Mouse (Mus musculus) liver, adult 2 months (tissue): ENCODE results near the gene Tyw1. TPM values are rescaled to one million over a fixed set of nuclear protein-coding genes. Genes with fewer than 3 reads are reported as not detected.
A peak's percentile ranks its signal among the peaks of the same experiment; 100 is the strongest.

Experiments
- DNase-seq: peaks from one replicate; pipeline ENCODE4 v3.0.0-alpha.2; 2011; ENCODE audit warnings: low read depth, low spot score; ENCODE audit errors: extremely low read depth
- H3K27ac ChIP-seq: fragments of 200-500 bp; replicated peaks from 2 replicates; pipeline ENCODE4 v1.5.1; 2012; ENCODE audit warnings: low read depth, mild to moderate bottlenecking, control low read depth, inconsistent platforms, low read length; ENCODE audit not compliant: insufficient read depth
- H3K27me3 ChIP-seq: fragments of 200-500 bp; 2 replicates; pipeline ENCODE4 v1.6.1; 2012; ENCODE audit warnings: mild to moderate bottlenecking, moderate library complexity, low read length, inconsistent platforms; ENCODE audit not compliant: control insufficient read depth, insufficient read depth
- H3K36me3 ChIP-seq: fragments of 200-500 bp; 2 replicates; pipeline ENCODE4 v1.6.1; 2012; ENCODE audit warnings: low read length, inconsistent platforms; ENCODE audit not compliant: control insufficient read depth, insufficient read depth
- H3K4me1 ChIP-seq: fragments of 200-500 bp; 2 replicates; pipeline ENCODE4 v1.6.1; 2011; ENCODE audit warnings: low read length; ENCODE audit not compliant: control insufficient read depth, insufficient read depth
- H3K4me3 ChIP-seq: fragments of 200-500 bp; 2 replicates; pipeline ENCODE4 v1.5.1; 2011; ENCODE audit warnings: low read depth, mild to moderate bottlenecking, control low read depth, low read length, moderate library complexity; ENCODE audit not compliant: insufficient read depth
- H3K79me2 ChIP-seq: fragments of 200-500 bp; 2 replicates; pipeline ENCODE4 v1.6.1; 2012; ENCODE audit warnings: inconsistent platforms, mild to moderate bottlenecking, low read length, moderate library complexity; ENCODE audit not compliant: control insufficient read depth, insufficient read depth
- H3K9ac ChIP-seq: fragments of 200-500 bp; 2 replicates; pipeline ENCODE4 v1.6.1; 2012; ENCODE audit warnings: low read depth, mild to moderate bottlenecking, control low read depth, inconsistent platforms, low read length
- CTCF ChIP-seq: fragments of 200-500 bp; IDR thresholded peaks from 2 replicates; pipeline ENCODE4 v1.5.1; 2011; ENCODE audit warnings: low read depth, low read length, control low read depth
- POLR2A ChIP-seq: fragments of 200-500 bp; IDR thresholded peaks from 2 replicates; pipeline ENCODE4 v1.6.1; 2011; ENCODE audit warnings: low read length, control low read depth; ENCODE audit not compliant: insufficient read depth; ENCODE audit errors: extremely low read depth
- WGBS: fragments of 180-500 bp; shearing (Covaris S2); methylation state at CpG from one replicate; pipeline ENCODE4 v1.1.7; 2018; 5-methylcytosine and 5-hydroxymethylcytosine counted together
- polyA plus RNA-seq: library from polyadenylated mRNA; depleted of rRNA; stranded (reverse); fragments of >200 nt; gene quantifications from 2 replicates; pipeline ENCODE4 v1.2.3, GENCODE M21; 2012; rRNA removed
- total RNA-seq: library from RNA; depleted of rRNA; stranded (reverse); fragments of >200 nt; gene quantifications from 2 replicates; pipeline ENCODE4 v1.2.3, GENCODE M21; 2014; rRNA removed

Tyw1 gene
- total RNA-seq = 12.8 and 13.3 TPM in 2 replicates
- 6.8 and 8.0 TPM in 2 replicates for polyA plus RNA-seq

DNA sequence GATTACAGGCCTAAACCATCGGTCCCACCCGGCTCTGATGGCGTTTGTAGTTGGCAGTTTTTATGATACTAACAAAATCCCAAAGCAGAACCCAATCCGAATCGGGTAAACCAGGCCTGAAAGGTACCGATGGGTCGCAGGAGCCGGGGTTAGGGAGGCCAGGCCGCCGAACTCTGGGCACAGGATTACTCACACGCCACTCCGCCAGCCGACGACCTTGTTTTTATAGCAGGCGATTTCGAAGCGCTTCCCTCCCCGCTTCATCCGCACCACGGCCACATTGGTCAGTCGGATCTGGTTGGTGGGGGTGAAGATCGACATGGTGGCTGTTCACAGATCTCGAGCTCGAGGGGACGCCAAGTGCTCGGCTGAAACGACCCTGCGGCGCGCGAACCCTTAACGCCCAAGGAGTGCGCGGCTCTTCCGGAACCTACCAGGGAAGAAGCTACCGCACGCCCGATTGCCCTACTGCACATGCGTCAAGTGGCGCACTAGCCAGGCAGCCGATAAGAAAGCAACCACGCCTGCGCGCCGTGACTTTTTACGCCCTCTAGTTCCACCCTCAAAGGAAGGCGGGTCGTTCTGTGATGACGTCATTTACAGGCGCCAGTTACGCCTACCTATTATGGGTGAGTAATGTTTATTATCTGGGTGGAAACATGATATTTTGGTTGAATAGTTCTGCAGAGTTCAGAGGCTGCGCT, at the start of gene Tyw1, which contains the start of gene Sbds:
Gene Tyw1 (plus strand): TSS at position 603 of the 704 bp plus-strand sequence.
Gene Sbds (minus strand): TSS at position 514 of the 704 bp plus-strand sequence.
- peak within 1 kb of the TSS; percentile 81 for H3K4me3 ChIP-seq
- DNase-seq = peak; percentile 96
- under 1% methylated on average over 52 of the region's 52 CpGs for WGBS

DNA sequence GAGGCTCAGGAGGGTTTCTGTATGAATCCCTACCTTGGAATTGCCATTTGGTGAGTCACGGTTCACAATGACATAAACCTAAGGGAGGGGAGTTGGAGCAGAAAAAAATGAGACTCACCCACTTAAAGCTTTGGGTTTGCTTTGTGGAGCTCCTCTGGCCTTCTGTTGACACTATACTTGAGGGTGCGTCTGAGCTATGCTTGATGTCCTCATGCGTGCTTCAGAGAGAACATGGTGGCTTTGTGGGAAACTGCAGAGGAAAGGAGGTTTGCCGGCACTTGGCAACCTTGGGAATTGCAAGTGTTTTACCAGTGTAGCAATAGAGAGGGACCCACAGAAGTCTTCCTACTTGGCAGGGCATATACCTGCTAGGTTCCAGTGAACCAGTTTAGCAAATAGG, 48.1 kb upstream of the Tyw1 start:
- 95% methylated on average over 4 of the region's 4 CpGs for WGBS
- H3K9ac ChIP-seq = no peak overlapping the region
- no peak for TF ChIP-seq POLR2A
- TF ChIP-seq CTCF = no peak
- H3K36me3 ChIP-seq = peaks cover 15% of the 10 kb centered on the region; the same call in 1 of the 2 replicates
- no peaks in the 10 kb centered on the region for H3K79me2 ChIP-seq
- DNase-seq = no peak
- H3K4me1 ChIP-seq = peaks cover 18% of the 10 kb centered on the region
- no peak overlapping the region for H3K27ac ChIP-seq
- no peak overlapping the region for H3K4me3 ChIP-seq
- no peaks in the 10 kb centered on the region for H3K27me3 ChIP-seq

More for the DNA sequence above, at the start of gene Tyw1, which contains the start of gene Sbds:
- Histone ChIP-seq H3K36me3 (peaks cover 29% of the 10 kb centered on the region; the same call in 1 of the 2 replicates), H3K9ac (peak within 1 kb of the TSS; percentile 87), H3K79me2 (peaks cover 12% of the 10 kb centered on the region; the same call in 1 of the 2 replicates), H3K4me1 (peaks cover 6% of the 10 kb centered on the region), H3K27ac (peak within 1 kb of the TSS; percentile 82), H3K27me3 (no peaks in the 10 kb centered on the region)
- TF ChIP-seq POLR2A = peak; percentile 93
- TF ChIP-seq CTCF = no peak

DNA sequence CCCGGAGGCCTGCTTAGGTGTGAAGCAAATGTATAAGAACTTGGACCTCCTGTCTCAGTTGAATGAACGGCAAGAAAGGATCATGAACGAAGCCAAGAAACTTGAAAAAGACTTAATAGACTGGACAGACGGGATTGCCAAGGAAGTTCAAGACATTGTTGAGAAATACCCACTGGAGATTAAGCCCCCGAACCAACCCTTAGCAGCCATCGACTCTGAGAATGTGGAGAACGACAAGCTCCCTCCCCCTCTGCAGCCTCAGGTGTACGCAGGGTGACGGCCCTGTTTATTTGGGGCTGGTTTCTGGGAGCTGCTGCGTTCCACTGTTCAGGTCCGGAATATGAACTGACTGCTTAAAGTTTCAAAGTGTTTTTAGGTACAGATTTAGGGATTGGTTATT, 42.5 kb upstream of the Tyw1 start:
- no peaks in the 10 kb centered on the region for H3K27me3 ChIP-seq
- WGBS = 92% methylated on average over 11 of the region's 11 CpGs
- H3K4me1 ChIP-seq = peaks cover 8% of the 10 kb centered on the region

DNA sequence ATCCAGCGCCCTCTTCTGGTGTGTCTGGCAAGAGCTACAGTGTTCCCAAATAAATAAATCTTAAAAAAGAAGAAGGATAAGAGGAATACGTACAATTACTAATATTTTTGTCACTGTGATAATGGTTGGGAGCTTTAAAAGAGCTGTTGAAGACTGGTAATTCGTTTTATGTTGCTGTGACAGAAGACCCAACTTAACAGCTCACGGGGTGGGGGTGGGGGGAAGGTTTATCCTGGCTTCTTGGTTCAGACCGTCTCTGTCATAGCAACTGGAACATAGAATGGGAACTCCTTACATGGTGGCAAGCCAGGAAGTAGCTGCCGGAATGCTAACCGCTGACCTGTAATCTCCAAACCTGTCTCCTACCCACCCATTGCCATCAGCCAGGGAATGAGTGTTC, 38.6 kb upstream of the Tyw1 start, which contains the start of gene Tmem248:
Gene Tmem248 (plus strand): TSS at position 301 of the 400 bp plus-strand sequence.
- Histone ChIP-seq H3K79me2 (no peaks in the 10 kb centered on the region), H3K36me3 (peaks cover 16% of the 10 kb centered on the region), H3K4me3 (no peak within 1 kb of the TSS), H3K27me3 (no peaks in the 10 kb centered on the region), H3K27ac (peak within 1 kb of the TSS; percentile 78), H3K9ac (no peak within 1 kb of the TSS), H3K4me1 (peaks cover 13% of the 10 kb centered on the region)
- DNase-seq = no peak
- 81% methylated on average over 7 of the region's 7 CpGs for WGBS
- TF ChIP-seq POLR2A (no peak), CTCF (no peak)

More for the DNA sequence above, 42.5 kb upstream of the Tyw1 start:
- peaks cover 21% of the 10 kb centered on the region for H3K36me3 ChIP-seq
- no peaks in the 10 kb centered on the region for H3K79me2 ChIP-seq
- DNase-seq = no peak
- H3K9ac ChIP-seq = no peak overlapping the region
- no peak overlapping the region for H3K27ac ChIP-seq
- no peak for TF ChIP-seq POLR2A
- TF ChIP-seq CTCF = no peak
- no peak overlapping the region for H3K4me3 ChIP-seq

DNA sequence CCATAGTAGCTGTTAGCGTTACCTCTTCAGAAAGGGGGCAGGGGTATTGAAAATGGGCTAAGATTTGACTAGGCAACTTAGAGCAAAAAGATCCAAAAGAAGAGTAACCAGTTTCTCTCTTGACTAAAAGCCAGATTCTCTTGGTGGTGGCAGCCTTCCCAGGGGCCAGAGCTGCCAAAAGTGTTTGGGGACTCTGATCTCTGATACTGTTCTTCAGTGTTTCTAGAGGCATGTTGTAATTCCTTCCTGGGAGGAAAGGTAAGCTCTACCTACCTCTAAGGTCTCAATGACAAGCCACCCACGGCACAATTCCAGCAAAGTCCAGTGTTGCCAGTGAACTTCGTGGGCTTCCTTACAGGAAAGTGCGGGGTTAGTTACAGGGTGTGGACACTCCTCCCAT, 38.0 kb upstream of the Tyw1 start:
- 33% methylated on average over 4 of the region's 4 CpGs for WGBS
- Histone ChIP-seq H3K79me2 (peaks cover 2% of the 10 kb centered on the region), H3K27ac (peak overlapping the region; percentile 78), H3K4me3 (no peak overlapping the region), H3K27me3 (no peaks in the 10 kb centered on the region), H3K9ac (no peak overlapping the region), H3K4me1 (peaks cover 13% of the 10 kb centered on the region), H3K36me3 (peaks cover 13% of the 10 kb centered on the region)
- no peak for TF ChIP-seq CTCF
- TF ChIP-seq POLR2A = no peak
- peak; percentile 86 for DNase-seq

DNA sequence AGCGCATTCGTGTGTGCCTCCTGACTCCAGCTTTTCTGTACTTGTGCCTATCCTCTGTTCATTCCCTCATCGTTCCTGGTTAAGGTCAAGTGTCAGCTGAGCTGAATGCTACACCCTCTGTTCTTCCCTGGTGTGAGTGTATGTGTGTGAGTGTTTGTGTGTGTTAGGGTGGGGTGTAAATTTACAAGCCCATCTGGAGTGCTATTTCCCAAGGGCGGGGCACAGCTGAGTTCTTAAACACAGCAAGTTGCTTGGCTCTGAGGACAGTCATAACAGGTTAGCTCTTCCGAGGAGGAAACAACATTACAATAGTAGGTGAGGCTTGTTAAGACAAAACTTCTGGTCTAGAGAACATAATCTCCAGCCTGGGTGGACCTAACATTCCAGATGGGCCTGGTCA, 37.1 kb upstream of the Tyw1 start:
- no peak overlapping the region for H3K27ac ChIP-seq
- no peak overlapping the region for H3K9ac ChIP-seq
- no peak for TF ChIP-seq POLR2A
- no peak for TF ChIP-seq CTCF
- 92% methylated on average over 5 of the region's 5 CpGs for WGBS
- H3K4me1 ChIP-seq = peaks cover 13% of the 10 kb centered on the region
- no peaks in the 10 kb centered on the region for H3K27me3 ChIP-seq
- H3K79me2 ChIP-seq = peaks cover 11% of the 10 kb centered on the region
- no peak overlapping the region for H3K4me3 ChIP-seq
- DNase-seq = no peak
- H3K36me3 ChIP-seq = peaks cover 6% of the 10 kb centered on the region; the same call in 1 of the 2 replicates
